Mouse (Mus musculus) telencephalon, adult 2 months (tissue): Measurements from ENCODE around the gene Fgf12.

Experiments
- DNase-seq: peaks from one replicate; pipeline ENCODE4 v3.0.0-alpha.2; 2011; ENCODE audit warnings: low read depth, low spot score

Gene Fgf12

DNA sequence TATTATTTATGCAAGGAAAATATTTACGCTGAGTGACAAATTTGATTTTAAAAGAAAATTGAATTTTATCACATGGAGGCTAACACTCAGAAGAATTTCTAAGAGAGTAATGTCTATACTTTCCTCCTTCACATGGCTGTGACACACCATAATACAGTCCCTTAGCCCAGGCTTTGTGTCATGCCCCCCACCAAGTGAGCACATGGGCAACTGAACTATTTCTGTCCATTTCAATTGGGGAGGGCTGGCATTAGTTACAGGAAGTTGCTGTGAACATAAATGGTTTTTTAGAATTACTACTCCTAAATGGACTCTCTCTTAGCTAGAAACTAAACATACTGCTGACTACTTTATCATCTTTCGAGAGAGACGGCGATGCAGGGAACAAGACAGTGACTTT, 276.2 kb downstream of the Fgf12 start:
- DNase-seq: no peak

DNA sequence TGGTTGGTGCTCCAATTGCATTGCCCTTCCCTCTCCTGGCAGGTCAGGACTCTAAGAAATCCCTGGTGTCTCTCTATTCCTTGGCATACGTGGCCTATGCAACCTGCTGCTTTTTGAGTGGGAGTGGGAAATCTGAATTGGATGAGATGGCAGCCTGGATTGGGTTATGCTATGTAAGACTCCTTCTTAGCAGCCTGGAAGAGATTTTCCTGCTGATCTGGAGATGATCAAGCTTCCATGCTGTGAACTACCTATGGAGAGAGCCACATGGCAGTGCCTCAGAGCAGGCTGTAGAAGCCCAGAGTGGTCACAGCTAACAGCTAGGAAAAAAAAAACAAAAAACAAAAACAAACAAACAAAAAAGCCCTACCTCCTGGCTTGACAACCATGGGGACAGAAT, 277.3 kb downstream of the Fgf12 start:
- no peak for DNase-seq

GRCm38 (mm10) chr16:28454821-28455220, 298.0 kb downstream of the Fgf12 start:
- DNase-seq: no peak

DNA sequence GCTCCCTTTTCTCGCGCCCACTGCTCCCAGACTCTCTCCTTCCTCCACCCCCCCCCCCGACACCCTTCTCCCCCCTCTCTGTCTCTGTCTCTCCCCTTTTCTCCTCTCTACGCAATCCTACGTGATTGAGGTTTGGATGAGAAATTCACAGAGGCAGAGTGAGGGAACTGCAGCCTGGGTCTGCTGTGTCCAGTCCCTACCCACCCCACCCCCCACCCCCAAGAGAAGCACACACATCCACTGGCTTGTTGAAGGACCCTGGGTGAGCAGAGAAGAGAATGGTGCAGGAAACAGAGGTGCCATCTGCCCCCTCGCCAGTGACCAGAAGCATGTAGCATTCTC, 305.8 kb downstream of the Fgf12 start:
- no peak for DNase-seq

DNA sequence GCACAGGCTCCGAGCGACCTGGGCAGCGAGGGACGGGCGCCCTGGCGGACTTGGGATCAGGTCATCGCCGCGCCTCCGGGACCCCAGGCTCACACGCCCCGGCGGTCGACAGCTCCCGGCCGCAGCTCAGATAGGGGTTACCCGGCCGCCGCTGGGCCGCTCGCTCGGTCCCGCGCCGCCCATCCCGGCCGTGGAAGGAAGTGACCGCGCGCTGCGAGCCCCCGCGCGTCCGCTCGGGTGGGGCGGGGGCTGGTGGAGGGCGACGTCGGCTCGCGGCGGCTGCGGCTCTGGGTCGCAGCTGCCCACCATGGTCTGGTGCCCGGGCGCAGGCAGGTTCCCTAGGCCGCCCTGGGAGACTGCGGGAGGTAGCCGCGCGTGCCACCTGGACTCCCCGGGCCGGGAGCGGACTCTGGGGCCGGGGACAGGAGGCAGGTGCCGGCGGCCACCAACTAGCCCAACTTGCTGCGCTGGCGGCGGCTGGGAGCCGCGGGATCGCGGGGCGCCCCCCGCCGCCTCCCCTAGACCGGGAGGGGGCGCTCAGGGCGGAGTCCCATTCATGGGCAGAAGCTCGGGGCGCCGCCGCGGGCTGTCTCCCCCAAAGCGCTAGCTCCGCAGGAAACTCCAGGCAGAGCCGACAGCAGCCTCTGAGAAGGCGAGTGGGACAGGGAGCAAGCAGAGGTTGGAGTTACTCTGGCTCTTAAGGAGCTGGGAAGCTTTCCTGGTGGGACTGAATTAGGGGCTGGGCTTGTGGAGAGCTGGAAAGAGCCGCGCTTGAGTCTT, 306.3 kb downstream of the Fgf12 start:
- DNase-seq: no peak

GRCm38 (mm10) chr16:28445800-28446333, 307.0 kb downstream of the Fgf12 start:
- no peak for DNase-seq

DNA sequence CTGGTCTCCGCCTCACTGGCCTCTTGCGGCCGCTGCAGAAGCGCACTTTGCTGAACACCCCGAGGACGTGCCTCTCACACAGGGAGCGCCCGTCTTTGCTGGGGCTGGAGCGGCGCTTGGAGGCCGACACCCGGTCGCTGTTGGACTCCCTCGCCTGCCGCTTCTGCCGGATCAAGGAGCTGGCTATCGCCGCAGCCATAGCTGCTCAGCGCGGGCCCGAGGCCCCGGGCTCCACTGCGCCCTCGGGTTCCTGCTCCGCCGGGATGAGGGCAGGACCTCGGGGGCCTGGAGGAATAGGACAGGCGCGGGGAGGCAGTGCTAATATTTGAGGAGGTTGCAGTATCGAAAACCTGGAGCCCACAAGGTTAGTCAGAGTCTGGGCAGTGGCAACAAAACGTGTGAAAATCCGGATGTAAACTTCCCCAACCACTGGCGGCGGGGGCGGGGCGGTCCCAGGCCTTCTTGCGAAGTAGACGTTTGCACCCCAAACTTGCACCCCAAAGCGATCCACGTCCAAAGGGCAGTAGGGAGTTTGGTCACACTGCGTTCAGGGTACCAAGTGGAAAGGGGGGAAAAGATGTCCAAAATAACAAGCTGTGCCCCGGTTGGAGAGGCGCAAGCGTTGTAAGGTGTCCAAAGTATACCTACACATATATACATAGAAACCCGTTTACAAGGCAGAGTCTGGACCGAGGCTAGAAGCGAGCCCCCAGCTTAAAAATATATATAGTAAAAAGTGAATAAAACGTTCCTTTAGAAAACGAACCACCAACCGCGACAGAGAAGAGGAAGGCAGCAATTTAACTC, 307.7 kb downstream of the Fgf12 start:
- no peak for DNase-seq

DNA sequence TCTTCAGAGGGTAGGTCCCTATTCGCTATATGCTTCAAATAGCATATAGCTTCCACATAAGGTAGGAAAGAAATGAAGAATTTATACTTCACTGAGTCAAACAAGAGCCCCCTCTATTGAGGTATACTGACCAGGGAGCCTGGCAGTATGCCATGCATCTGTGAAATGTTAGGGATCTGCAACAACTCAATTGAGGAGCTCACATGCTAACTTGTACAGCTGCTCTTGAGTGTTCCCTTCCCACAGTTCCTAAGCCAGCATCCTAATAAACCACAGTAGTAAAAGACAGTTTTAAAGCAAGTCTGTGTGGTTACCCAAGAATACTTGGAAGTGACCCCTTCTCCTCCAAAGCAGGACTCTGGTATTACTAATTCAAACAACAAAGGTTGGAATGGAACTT, 331.3 kb downstream of the Fgf12 start:
- DNase-seq: no peak

DNA sequence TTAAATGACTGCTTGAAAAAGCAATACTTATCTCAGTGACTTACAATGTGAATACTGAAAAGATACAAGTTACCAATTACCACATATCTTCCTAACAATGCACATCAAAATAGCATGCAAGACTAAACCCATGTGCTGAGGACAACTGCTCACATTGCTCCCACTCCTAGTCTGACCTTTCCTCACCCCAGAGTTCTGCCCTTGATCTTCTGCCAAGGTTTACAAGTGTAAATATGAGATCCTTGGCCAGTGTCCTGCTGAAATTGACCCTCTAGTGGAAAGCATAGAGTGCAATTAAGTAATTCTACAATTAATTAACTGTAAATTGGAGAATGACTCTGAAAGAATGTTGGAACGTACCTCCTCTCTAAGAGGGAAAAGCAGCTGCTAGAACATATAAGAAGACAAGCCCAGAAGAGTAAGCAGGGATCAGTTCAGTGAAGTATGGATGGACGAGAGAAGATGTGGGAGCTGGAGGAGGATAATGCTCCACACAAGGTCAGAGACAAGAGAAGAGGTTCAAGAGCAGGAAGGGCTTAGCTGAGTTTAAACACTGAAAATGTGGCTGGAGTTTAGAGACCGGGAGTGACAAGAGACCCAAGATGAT, 333.1 kb downstream of the Fgf12 start:
- no peak for DNase-seq

DNA sequence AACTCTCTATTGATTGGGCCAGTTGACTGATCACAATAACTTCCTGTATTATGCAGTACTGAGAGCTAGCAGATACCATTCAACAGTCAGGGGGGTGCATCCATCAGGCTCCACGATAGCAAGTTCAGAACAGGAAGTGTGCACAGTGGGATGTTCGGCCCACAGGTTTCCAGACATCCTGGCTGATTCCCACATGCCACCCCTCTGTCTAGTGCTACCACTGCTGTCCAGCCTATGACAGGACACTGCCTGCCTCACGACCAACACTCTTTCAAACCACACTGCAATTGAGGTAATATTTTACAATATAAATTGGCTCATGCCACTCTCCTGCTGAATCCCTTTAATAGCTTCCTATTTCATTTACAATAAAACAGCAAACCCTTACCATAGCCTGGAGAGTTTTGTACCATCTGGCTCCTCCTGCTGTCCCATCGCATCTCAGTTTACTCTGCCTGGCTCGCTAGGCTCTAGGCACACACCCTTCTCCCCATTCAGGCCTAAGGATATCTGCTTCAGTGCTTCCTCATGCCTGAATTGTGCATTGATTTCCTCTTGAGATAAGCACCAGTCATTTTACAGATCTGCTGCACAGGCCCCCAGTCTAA, 341.6 kb downstream of the Fgf12 start:
- no peak for DNase-seq

DNA sequence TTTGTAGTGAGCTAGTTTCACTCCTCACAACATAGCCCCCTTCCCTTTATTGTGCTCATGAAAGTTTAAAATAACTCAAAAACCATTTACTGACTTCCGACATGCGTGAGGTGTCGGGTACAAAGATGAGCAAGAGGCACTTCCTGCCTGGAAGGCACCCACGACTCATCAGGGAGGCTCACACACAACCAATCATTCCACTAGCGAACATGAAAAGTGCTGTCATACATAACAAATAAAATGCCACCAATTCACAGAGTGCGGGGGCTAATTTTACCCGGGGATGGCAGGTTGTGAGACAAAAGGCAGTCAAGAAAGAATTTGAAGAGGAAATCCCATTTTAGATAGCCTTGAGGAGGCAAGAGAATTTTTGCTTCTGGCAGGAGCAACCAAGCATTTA, 344.6 kb downstream of the Fgf12 start:
- no peak for DNase-seq

- DNase-seq: no peak
Observed at GRCm38 (mm10) chr16:28407892-28408291, 345.0 kb downstream of the Fgf12 start.

DNA sequence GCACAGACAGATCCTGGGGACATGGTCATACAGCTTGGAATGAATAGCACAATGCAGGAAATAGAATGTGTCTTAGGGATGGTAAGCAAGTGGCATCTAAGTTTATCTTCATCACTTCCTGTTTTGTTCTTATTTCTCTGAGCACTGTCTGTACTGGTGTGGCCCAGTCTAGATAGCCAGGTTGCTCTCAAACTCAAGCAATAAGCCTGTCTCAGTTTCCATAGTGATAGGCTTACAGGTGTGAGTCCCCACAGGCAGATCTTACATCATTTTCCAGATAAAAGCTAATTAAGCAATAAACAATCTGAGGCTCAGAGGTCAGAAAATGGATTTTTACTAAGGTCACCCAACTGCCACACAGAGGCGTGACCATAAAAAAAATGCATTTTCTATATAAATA, 348.7 kb downstream of the Fgf12 start:
- no peak for DNase-seq

GRCm38 (mm10) chr16:28402701-28403100, 350.2 kb downstream of the Fgf12 start:
- no peak for DNase-seq

- DNase-seq: no peak
Observed at GRCm38 (mm10) chr16:28391283-28391682, 361.6 kb downstream of the Fgf12 start.

- no peak for DNase-seq
Observed at GRCm38 (mm10) chr16:28389114-28389513, 363.8 kb downstream of the Fgf12 start.

DNA sequence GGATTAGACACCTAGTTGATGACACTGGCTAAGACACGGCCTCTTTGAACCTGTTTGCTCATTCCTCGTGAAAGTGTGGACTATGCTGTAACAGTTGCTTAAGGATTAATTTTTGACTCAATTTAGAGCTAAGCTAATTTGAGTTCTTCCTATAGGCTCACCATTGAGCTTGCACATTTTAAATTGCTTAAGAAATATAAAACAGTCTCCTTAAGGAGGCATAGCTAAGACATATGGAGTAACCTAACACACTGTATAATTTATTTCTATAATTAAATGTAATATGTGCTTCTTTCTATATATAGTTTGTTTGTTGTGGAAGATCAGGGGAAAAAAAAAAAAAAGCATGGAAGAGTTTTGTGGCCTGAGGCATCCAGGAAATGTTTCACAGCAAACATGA, 378.1 kb downstream of the Fgf12 start:
- no peak for DNase-seq

GRCm38 (mm10) chr16:28373311-28373710, 379.6 kb downstream of the Fgf12 start:
- DNase-seq: no peak

DNA sequence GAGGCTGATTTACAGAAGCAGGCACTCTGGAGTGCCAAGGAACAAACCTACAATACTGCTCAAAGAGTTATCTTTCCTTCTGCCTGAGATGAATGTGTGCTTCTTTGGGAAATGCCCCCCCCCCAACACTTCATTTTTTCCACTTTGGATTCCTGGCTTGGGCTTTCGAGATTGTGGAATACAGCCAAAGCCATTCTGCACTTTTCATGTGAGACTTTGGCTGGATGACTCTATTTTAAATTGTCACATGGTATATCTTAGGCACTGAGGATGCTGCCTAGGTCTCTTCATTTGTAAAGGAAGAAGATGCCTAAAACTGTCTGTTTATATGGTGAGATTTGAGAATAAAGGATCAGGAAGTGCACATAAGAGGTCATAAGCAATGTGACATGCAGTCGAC, 402.2 kb downstream of the Fgf12 start:
- peak; percentile 35 for DNase-seq

DNA sequence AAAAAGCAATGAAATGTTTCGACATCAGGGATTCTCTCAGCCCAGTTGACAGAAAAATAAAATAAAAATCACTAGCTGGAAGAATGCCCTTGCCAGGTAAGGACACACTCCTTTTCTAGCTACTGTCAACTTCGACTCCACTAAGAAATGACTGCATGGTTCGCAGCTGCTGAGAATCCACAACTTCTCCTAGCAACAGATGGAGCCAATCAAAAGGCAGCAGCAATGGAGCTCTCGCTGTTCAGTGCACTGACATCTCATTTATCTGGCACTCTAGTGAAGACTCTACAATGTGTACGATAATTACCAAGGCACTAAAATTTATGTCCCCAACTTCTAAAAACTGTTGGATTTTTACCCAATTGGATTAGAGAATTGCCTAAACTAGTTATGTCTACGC, 407.5 kb downstream of the Fgf12 start:
- DNase-seq: peak; percentile 46

GRCm38 (mm10) chr16:28337930-28338329, 414.9 kb downstream of the Fgf12 start:
- no peak for DNase-seq

- DNase-seq: peak; percentile 45
Observed at GRCm38 (mm10) chr16:28336700-28337099, 416.2 kb downstream of the Fgf12 start.
